Comparison of ENCODE assay signal across 9 mouse cellular contexts in genomic region chr12:110903536-110903935, GRCm38 (mm10). TPM values are rescaled to one million over a fixed set of nuclear protein-coding genes. Genes with fewer than 3 reads are reported as not detected.
DNase-seq lines count a peak whose midpoint lies in the region; ATAC-seq and TF ChIP-seq lines count a peak whose summit lies in the region.
"Had no signal": no experiment of that assay in that cellular context is flagged by ENCODE, and none has a peak within 500 bp of the region (broad histone marks: within the 10 kb centered on the region; RNA-seq: fewer than 3 reads in every experiment).

No protein-coding gene starts in this region.

- WGBS in liver, embryonic 14.5 days (ENCODE audit: insufficient replicate concordance) = 73% methylated on average over 2 of the region's 2 CpGs

- TF ChIP-seq CTCF in gastrocnemius, adult 2 months (IDR thresholded peaks at IDR 0.05) = peak; percentile 49
- TF ChIP-seq CTCF in liver, embryonic 14.5 days (IDR thresholded peaks at IDR 0.05; ENCODE audit: low read depth) = peak; percentile 41; the same call in 1 of the 2 replicates

- no peak for ATAC-seq in liver, embryonic 14.5 days (ENCODE audit: insufficient read depth)
- ATAC-seq in inflammation-experienced regulatory T-cells, adult 6 months = no peak
- no peak for ATAC-seq in activated CD4-positive, CD25-positive, alpha-beta regulatory T cell, adult 4 months

- peaks cover 0 to 3% of the 10 kb centered on the region in 2 experiments; a peak in 2 of 4 replicates for H3K4me1 ChIP-seq in liver, embryonic 14.5 days (replicated peaks; ENCODE audit: control insufficient read depth in 2 of 2, insufficient read depth in 2 of 2, low read length in 1 of 2)

- H3K4me3 ChIP-seq in gastrocnemius, adult 2 months = no peak overlapping the region
- no peak overlapping the region for H3K4me3 ChIP-seq in liver, embryonic 14.5 days (ENCODE audit: insufficient read depth in 1 of 2, low read depth in 2 of 2, low read length in 2 of 2)

- no peaks in the 10 kb centered on the region for H3K36me3 ChIP-seq in liver, embryonic 14.5 days (replicated peaks; ENCODE audit: control insufficient read depth, insufficient read depth, low read depth)

- intact Hi-C loops in gastrocnemius, adult 2 months (cut with DNase I) = no loop called here
- intact Hi-C loops in gastrocnemius, postnatal 36 days (cut with DNase I) = no loop called here

- no peak for DNase-seq in gastrocnemius, adult 2 months
- DNase-seq in gastrocnemius, postnatal 36 days = no peak
- DNase-seq in spleen, postnatal 36 days (ENCODE audit: low spot score in 2 of 2) = peak; percentile 10 to 31
- DNase-seq in spleen, postnatal 4 days (ENCODE audit: low spot score in 2 of 2) = no peak
- DNase-seq in liver, embryonic 14.5 days (ENCODE audit: low read depth in 3 of 3, low spot score in 3 of 3) = no peak
- DNase-seq in thymus, postnatal 4 days = peak; percentile 45

- H3K27me3 ChIP-seq in liver, embryonic 14.5 days (ENCODE audit: control insufficient read depth, insufficient read depth, low read length) = no peaks in the 10 kb centered on the region

- H3K4me2 ChIP-seq in liver, embryonic 14.5 days (ENCODE audit: low read depth) = no peak overlapping the region
- H3K4me2 ChIP-seq: midbrain, embryonic 11.5 days had no signal

- no peak overlapping the region for H3K9ac ChIP-seq in liver, embryonic 14.5 days (replicated peaks)

- H3K9me3 ChIP-seq in liver, embryonic 14.5 days (ENCODE audit: control insufficient read depth, low read length) = no peaks in the 10 kb centered on the region

- H3K27ac ChIP-seq in gastrocnemius, adult 2 months = no peak overlapping the region
- H3K27ac ChIP-seq in liver, embryonic 14.5 days = no peak overlapping the region

- no peak for TF ChIP-seq EP300 in liver, embryonic 14.5 days (IDR thresholded peaks at IDR 0.05; ENCODE audit: low read depth)

RNA-seq across cellular contexts. Expression of gene Tecpr2, which starts 14.5 kb away (rescaled TPM):
- total RNA-seq in gastrocnemius, adult 2 months (2021) = 1 to 10 TPM; 2.4 TPM
- 1 to 10 TPM; 1.9 to 2.1 TPM for total RNA-seq in gastrocnemius, postnatal 36 days (2021)
- 2.0 and 2.3 TPM in 2 replicates for polyA plus RNA-seq in liver, embryonic 14.5 days (2012; rRNA removed)
- 1.1 and 1.5 TPM in 2 replicates for polyA plus RNA-seq in liver, embryonic 14.5 days (2014; fragmentation: Nextera tagmentation; extraction: Ambion mirVana)
- polyA plus RNA-seq in inflammation-experienced regulatory T-cells, adult 6 months (2017; shearing (Covaris generic)) = 1 to 10 TPM in 2 of 3 experiments, under 1 TPM in 1; 0.88 to 1.6 (median 1.4) TPM
- 1 to 10 TPM in 1 of 2 experiments, under 1 TPM in 1; 0.61 to 1.2 TPM for polyA plus RNA-seq in activated CD4-positive, CD25-positive, alpha-beta regulatory T cell, adult 4 months (2017; shearing (Covaris generic))

RNA-seq across cellular contexts. Expression of gene Cinp, which starts 14.6 kb away (rescaled TPM):
- total RNA-seq in gastrocnemius, adult 2 months (2021) = 10 to 100 TPM; 21.8 to 24.8 TPM
- 10 to 100 TPM; 22.3 to 24.6 TPM for total RNA-seq in gastrocnemius, postnatal 36 days (2021)
- 31.0 and 42.9 TPM in 2 replicates for polyA plus RNA-seq in liver, embryonic 14.5 days (2012; rRNA removed)
- polyA plus RNA-seq in liver, embryonic 14.5 days (2014; fragmentation: Nextera tagmentation; extraction: Ambion mirVana) = 65.1 and 68.2 TPM in 2 replicates
- polyA plus RNA-seq in inflammation-experienced regulatory T-cells, adult 6 months (2017; shearing (Covaris generic)) = 10 to 100 TPM; 38.4 to 45.4 (median 43.2) TPM
- 10 to 100 TPM; 34.1 to 38.1 TPM for polyA plus RNA-seq in activated CD4-positive, CD25-positive, alpha-beta regulatory T cell, adult 4 months (2017; shearing (Covaris generic))

RNA-seq across cellular contexts. Expression of gene Zfp839, which starts 53.5 kb away (rescaled TPM):
- 1 to 10 TPM; 7.0 to 7.7 TPM for total RNA-seq in gastrocnemius, adult 2 months (2021)
- total RNA-seq in gastrocnemius, postnatal 36 days (2021) = 1 to 10 TPM; 4.2 to 7.3 TPM
- polyA plus RNA-seq in liver, embryonic 14.5 days (2012; rRNA removed) = 1.4 and 1.9 TPM in 2 replicates
- 0.62 and 0.67 TPM in 2 replicates for polyA plus RNA-seq in liver, embryonic 14.5 days (2014; fragmentation: Nextera tagmentation; extraction: Ambion mirVana)
- polyA plus RNA-seq in inflammation-experienced regulatory T-cells, adult 6 months (2017; shearing (Covaris generic)) = 1 to 10 TPM; 1.7 to 2.4 (median 2.3) TPM
- polyA plus RNA-seq in activated CD4-positive, CD25-positive, alpha-beta regulatory T cell, adult 4 months (2017; shearing (Covaris generic)) = 1 to 10 TPM; 1.2 to 2.2 TPM

Comparison
In these comparisons a context has a peak if more than half of its experiments do, and no peak if none do; other contexts are left out.
1. DNase-seq: peak in spleen, postnatal 36 days (2 of 2) and thymus, postnatal 4 days (single experiment); none in gastrocnemius, adult 2 months (single experiment), gastrocnemius, postnatal 36 days (0 of 2), spleen, postnatal 4 days (0 of 2) and liver, embryonic 14.5 days (0 of 3).